Mouse (Mus musculus): ENCODE measurements around the gene Xylb. TPM values are rescaled to one million over a fixed set of nuclear protein-coding genes. Genes with fewer than 3 reads are reported as not detected.

Gene Xylb
- polyA plus RNA-seq, 1 experiment, result 7.9 TPM

DNA sequence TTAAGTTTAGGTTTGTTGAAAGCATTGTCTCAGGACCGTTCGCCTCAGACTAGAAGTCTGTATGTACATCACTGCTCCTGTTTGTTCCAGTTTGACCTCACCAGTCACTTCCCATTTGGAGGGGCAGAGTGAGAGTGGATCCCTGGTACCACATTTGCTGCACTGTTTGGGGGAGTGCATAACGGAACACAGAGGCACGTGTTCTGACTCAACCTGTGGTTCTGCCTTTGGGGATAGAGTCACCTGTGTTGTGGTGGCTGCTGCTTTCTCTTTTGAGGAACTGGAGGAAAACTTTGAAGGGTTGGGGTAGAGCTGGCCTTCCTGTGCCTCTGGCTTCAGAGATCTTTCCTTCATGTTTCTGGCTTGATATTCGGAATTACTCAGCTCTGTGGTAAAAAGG lies 46.9 kb downstream of the Xylb start:
- no peak overlapping the region for H3K27ac ChIP-seq (ENCODE audit: insufficient read depth, low read length)
- no peaks in the 10 kb centered on the region for H3K36me3 ChIP-seq (ENCODE audit: control insufficient read depth, insufficient read depth, low read length, poor library complexity, severe bottlenecking)
- no peak overlapping the region for H3K9ac ChIP-seq (ENCODE audit: low read depth, poor library complexity, severe bottlenecking)

DNA sequence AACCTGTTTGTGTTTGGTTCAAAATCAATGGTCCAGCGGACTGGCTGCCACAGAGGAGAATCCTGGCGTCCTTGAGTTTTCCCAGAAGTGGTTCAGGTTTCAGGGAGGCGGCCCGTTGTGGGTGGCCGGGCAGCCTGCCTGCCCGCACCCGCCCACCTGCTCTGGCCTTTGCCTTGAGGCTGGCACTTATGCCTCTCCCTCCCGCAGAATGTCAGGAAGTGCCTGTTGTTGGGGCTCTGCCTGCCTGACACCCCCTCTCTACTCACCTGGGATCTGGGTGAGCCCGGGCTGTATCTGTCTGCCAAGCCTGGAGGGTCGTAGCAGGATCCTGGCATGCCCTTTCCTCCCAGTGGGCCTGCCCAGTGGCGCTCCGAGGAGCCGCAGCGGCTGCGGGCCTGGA lies 50.7 kb downstream of the Xylb start:
- TF ChIP-seq CTCF (IDR thresholded peaks at IDR 0.05; ENCODE audit: low read depth, low read length), result no peak
- no peak for TF ChIP-seq POLR2A (IDR thresholded peaks at IDR 0.05; ENCODE audit: insufficient read depth, low read length)
- no peak for TF ChIP-seq EP300 (IDR thresholded peaks at IDR 0.05; ENCODE audit: insufficient read depth, low read depth, low read length)
- H3K9me3 ChIP-seq (replicated peaks; ENCODE audit: control insufficient read depth, insufficient read depth, low read length, poor library complexity, severe bottlenecking), result no peaks in the 10 kb centered on the region
- H3K4me3 ChIP-seq (ENCODE audit: low read depth, low read length), result no peak overlapping the region
- no peak overlapping the region for H3K9ac ChIP-seq (ENCODE audit: low read depth, poor library complexity, severe bottlenecking)
- H3K4me1 ChIP-seq (ENCODE audit: control insufficient read depth, insufficient read depth, low read length), result peaks cover 9% of the 10 kb centered on the region
- H3K27me3 ChIP-seq (ENCODE audit: control insufficient read depth, insufficient read depth, low read length, poor library complexity, severe bottlenecking), result no peaks in the 10 kb centered on the region
- H3K27ac ChIP-seq (ENCODE audit: insufficient read depth, low read length), result no peak overlapping the region
- no peaks in the 10 kb centered on the region for H3K36me3 ChIP-seq (ENCODE audit: control insufficient read depth, insufficient read depth, low read length, poor library complexity, severe bottlenecking)

More for the DNA sequence above, 46.9 kb downstream of the Xylb start:
- no peaks in the 10 kb centered on the region for H3K27me3 ChIP-seq (ENCODE audit: control insufficient read depth, insufficient read depth, low read length, poor library complexity, severe bottlenecking)
- H3K4me3 ChIP-seq (ENCODE audit: low read depth, low read length), result no peak overlapping the region
- no peaks in the 10 kb centered on the region for H3K9me3 ChIP-seq (replicated peaks; ENCODE audit: control insufficient read depth, insufficient read depth, low read length, poor library complexity, severe bottlenecking)
- peaks cover 4% of the 10 kb centered on the region for H3K4me1 ChIP-seq (ENCODE audit: control insufficient read depth, insufficient read depth, low read length)
- TF ChIP-seq POLR2A (IDR thresholded peaks at IDR 0.05; ENCODE audit: insufficient read depth, low read length), result no peak
- TF ChIP-seq CTCF (IDR thresholded peaks at IDR 0.05; ENCODE audit: low read depth, low read length), result no peak
- TF ChIP-seq EP300 (IDR thresholded peaks at IDR 0.05; ENCODE audit: insufficient read depth, low read depth, low read length), result no peak

DNA sequence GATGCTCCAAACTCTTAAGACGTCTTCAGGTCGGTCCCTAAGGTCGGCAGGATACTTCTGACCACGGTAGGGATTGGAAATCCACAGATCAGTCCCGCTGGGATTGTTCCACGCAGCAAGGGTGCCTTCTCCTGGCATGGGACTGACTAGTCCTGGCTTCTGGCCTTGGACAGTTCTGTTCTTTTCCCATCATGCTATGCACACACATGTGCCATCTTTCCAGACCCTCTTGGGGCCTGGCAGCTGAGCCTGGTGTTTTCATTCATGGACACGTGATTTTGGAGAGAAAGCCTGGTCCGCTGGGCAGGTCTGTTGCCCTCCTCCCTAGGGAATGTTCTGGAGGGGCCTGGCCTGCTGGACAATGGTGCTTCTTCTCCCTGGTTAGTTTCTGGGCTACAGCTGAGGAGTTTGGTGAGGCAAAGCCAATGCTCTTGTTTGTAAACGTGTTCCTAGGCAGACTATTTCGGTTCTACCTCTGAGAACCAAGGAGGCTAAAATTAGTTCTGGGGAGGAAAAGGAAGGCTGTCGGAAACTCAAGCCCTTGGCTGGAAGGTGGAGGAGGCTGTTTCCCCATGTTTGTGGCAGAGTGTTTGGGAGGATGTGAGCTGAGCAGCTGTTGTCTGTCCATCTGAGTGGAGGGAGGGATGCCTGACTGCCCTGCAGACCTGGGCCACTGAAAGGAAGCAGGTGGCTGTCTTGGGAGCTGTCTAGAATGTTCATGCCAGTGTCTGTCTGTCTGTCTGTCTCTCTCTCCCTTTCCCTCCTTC lies 51.9 kb downstream of the Xylb start:
- no peaks in the 10 kb centered on the region for H3K9me3 ChIP-seq (replicated peaks; ENCODE audit: control insufficient read depth, insufficient read depth, low read length, poor library complexity, severe bottlenecking)
- peaks cover 9% of the 10 kb centered on the region for H3K4me1 ChIP-seq (ENCODE audit: control insufficient read depth, insufficient read depth, low read length)
- H3K4me3 ChIP-seq (ENCODE audit: low read depth, low read length), result no peak overlapping the region
- no peak overlapping the region for H3K9ac ChIP-seq (ENCODE audit: low read depth, poor library complexity, severe bottlenecking)
- H3K27ac ChIP-seq (ENCODE audit: insufficient read depth, low read length), result no peak overlapping the region
- no peaks in the 10 kb centered on the region for H3K36me3 ChIP-seq (ENCODE audit: control insufficient read depth, insufficient read depth, low read length, poor library complexity, severe bottlenecking)
- H3K27me3 ChIP-seq (ENCODE audit: control insufficient read depth, insufficient read depth, low read length, poor library complexity, severe bottlenecking), result no peaks in the 10 kb centered on the region
- TF ChIP-seq POLR2A (IDR thresholded peaks at IDR 0.05; ENCODE audit: insufficient read depth, low read length), result no peak

- TF ChIP-seq EP300 (IDR thresholded peaks at IDR 0.05; ENCODE audit: insufficient read depth, low read depth, low read length), result no peak
- TF ChIP-seq POLR2A (IDR thresholded peaks at IDR 0.05; ENCODE audit: insufficient read depth, low read length), result no peak
- TF ChIP-seq CTCF (IDR thresholded peaks at IDR 0.05; ENCODE audit: low read depth, low read length), result no peak
- Histone ChIP-seq H3K9ac (ENCODE audit: low read depth, poor library complexity, severe bottlenecking) (no peak overlapping the region), H3K4me1 (ENCODE audit: control insufficient read depth, insufficient read depth, low read length) (peaks cover 9% of the 10 kb centered on the region), H3K27ac (ENCODE audit: insufficient read depth, low read length) (no peak overlapping the region), H3K36me3 (ENCODE audit: control insufficient read depth, insufficient read depth, low read length, poor library complexity, severe bottlenecking) (no peaks in the 10 kb centered on the region), H3K4me3 (ENCODE audit: low read depth, low read length) (no peak overlapping the region), H3K9me3 (replicated peaks; ENCODE audit: control insufficient read depth, insufficient read depth, low read length, poor library complexity, severe bottlenecking) (no peaks in the 10 kb centered on the region), H3K27me3 (ENCODE audit: control insufficient read depth, insufficient read depth, low read length, poor library complexity, severe bottlenecking) (no peaks in the 10 kb centered on the region)
These were observed 52.7 kb downstream of the Xylb start for GRCm38 (mm10) chr9:119409864-119410263.

GRCm38 (mm10) chr9:119418025-119418424 lies 60.8 kb downstream of the Xylb start:
- no peak overlapping the region for H3K9ac ChIP-seq (ENCODE audit: low read depth, poor library complexity, severe bottlenecking)
- H3K9me3 ChIP-seq (replicated peaks; ENCODE audit: control insufficient read depth, insufficient read depth, low read length, poor library complexity, severe bottlenecking), result no peaks in the 10 kb centered on the region
- H3K36me3 ChIP-seq (ENCODE audit: control insufficient read depth, insufficient read depth, low read length, poor library complexity, severe bottlenecking), result no peaks in the 10 kb centered on the region
- H3K4me3 ChIP-seq (ENCODE audit: low read depth, low read length), result no peak overlapping the region
- H3K27ac ChIP-seq (ENCODE audit: insufficient read depth, low read length), result no peak overlapping the region
- no peak for TF ChIP-seq POLR2A (IDR thresholded peaks at IDR 0.05; ENCODE audit: insufficient read depth, low read length)
- no peak for TF ChIP-seq CTCF (IDR thresholded peaks at IDR 0.05; ENCODE audit: low read depth, low read length)
- no peak for TF ChIP-seq EP300 (IDR thresholded peaks at IDR 0.05; ENCODE audit: insufficient read depth, low read depth, low read length)
- H3K4me1 ChIP-seq (ENCODE audit: control insufficient read depth, insufficient read depth, low read length), result no peaks in the 10 kb centered on the region
- H3K27me3 ChIP-seq (ENCODE audit: control insufficient read depth, insufficient read depth, low read length, poor library complexity, severe bottlenecking), result no peaks in the 10 kb centered on the region

DNA sequence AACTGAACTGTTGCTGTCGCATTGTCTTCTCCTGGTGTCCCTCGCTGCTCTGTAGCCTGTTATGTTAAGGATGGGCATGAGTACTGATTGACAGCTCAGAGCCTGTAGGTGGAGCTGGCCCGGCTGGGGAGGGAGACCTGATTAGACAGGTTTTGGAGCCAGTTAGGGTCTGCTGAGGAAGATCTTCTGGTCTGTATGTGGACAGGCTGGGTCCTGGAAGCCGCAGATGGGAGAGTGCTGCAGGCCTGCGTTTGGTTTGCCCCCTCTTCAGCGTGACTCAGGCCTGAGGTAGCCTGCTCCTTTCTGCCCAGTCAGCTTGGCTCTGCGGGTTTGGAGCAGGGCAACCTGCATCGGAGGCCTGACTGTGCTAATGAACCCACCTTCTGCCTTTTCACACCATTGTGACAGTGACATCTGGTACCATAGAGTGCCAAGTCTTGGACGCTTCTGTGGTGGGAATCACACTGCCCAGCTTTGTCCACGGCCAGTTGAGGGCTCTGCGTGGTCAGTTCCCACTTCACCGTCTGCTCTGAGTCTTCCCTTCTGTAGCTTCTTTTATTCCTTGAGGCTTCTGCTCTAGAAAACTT lies 62.8 kb downstream of the Xylb start:
- Histone ChIP-seq H3K36me3 (ENCODE audit: control insufficient read depth, insufficient read depth, low read length, poor library complexity, severe bottlenecking) (no peaks in the 10 kb centered on the region), H3K4me1 (ENCODE audit: control insufficient read depth, insufficient read depth, low read length) (peaks cover under 1% of the 10 kb centered on the region), H3K4me3 (ENCODE audit: low read depth, low read length) (no peak overlapping the region), H3K27ac (ENCODE audit: insufficient read depth, low read length) (no peak overlapping the region), H3K27me3 (ENCODE audit: control insufficient read depth, insufficient read depth, low read length, poor library complexity, severe bottlenecking) (no peaks in the 10 kb centered on the region), H3K9me3 (replicated peaks; ENCODE audit: control insufficient read depth, insufficient read depth, low read length, poor library complexity, severe bottlenecking) (no peaks in the 10 kb centered on the region), H3K9ac (ENCODE audit: low read depth, poor library complexity, severe bottlenecking) (no peak overlapping the region)
- no peak for TF ChIP-seq CTCF (IDR thresholded peaks at IDR 0.05; ENCODE audit: low read depth, low read length)
- no peak for TF ChIP-seq EP300 (IDR thresholded peaks at IDR 0.05; ENCODE audit: insufficient read depth, low read depth, low read length)
- TF ChIP-seq POLR2A (IDR thresholded peaks at IDR 0.05; ENCODE audit: insufficient read depth, low read length), result no peak
